Mouse (Mus musculus): ENCODE data around the gene Jmjd8.

DNA sequence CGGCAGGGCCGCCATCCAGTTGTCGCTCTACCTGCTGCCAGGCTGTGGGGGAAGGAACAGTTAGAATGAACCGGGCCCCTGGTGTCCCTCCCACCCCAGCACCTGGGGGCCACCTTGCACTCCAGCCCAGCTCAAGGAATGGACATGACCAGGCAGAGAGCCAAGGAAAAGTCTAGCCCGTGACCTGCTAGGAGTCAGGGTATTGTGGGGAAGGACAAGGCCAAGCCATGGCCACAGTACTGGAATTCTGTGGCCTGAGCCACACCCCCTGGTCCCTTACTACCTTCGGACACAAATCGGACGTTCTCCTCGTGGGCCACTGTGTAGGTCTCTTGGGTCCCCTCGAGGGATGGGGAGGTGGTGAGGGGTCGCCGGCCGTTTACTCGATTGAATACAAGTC lies 35.6 kb downstream of the Jmjd8 start:
- TF ChIP-seq CTCF (IDR thresholded peaks at IDR 0.05; ENCODE audit: control insufficient read depth, insufficient read depth, low read length) = no peak
- TF ChIP-seq POLR2A (IDR thresholded peaks at IDR 0.05; ENCODE audit: borderline replicate concordance, control insufficient read depth, low read depth, low read length) = no peak
